Mouse (Mus musculus) layer of hippocampus, adult 11-12 months (tissue): ENCODE data around the gene AC161166.1.

Source experiments
- DNase-seq: peaks from one replicate; pipeline ENCODE4 v3.0.0; 2022; ENCODE audit warnings: low spot score

Gene AC161166.1

DNA sequence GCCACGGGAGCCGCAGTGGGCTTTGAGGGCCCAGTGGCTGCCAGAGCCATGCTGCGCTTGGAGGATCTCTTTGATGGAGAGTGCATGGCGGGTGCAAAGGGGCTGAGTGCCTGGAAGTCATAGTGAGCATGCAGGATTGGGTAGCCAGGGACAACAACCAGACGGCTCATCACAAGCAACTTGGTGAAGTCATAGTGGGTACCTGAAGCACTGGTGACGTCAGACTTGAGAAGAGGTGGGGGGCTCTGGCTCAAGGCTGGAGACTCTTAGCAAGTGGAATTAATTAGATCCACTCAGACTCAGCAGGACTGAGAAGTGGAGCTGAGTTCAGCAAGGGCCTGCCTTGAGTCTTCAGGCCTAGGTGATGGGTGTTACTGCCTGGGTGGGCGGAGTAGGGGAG, at the start of gene AC161166.1:
TSS of gene AC161166.1 (minus strand) at position 101 of the 400 bp plus-strand sequence.
- DNase-seq, result no peak

DNA sequence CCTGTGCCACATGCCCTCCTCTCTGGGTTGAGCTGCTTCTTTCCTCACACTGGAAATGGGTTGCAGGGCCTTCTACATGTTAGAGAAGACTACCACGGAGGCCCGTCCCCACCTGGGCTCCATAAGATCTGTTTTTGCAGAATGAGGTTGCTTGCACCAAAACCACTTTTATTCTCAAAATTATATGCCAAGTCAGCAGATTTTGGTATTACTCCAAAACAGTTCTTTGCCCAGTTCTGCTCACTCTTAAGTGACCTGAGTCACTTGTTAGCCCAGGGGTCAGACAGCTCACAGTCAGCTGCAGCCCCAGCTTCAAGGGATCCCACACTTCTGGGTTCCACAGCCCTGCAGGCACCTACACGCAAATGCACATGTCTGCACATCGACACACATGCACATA, 49.2 kb upstream of the AC161166.1 start:
- no peak for DNase-seq

DNA sequence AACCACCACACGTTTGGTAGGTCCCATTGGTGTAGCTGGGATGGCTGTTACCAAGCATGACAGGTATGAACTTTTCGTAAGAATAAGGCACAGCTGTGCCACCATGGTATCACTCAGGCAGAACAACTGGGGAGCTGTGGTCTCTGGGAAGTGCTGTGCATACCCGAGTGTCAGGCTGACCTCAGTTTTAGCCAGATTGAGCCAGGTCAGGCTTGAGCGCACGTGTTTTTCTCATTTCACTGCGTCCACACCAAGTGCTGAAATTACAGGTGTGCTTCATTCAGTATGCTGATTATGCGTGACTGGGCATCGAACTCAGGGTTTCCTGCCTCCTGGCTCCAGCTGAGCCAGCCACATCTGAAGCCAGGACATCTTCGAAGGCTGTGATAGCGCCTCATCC, 43.5 kb upstream of the AC161166.1 start:
- DNase-seq, result no peak

DNA sequence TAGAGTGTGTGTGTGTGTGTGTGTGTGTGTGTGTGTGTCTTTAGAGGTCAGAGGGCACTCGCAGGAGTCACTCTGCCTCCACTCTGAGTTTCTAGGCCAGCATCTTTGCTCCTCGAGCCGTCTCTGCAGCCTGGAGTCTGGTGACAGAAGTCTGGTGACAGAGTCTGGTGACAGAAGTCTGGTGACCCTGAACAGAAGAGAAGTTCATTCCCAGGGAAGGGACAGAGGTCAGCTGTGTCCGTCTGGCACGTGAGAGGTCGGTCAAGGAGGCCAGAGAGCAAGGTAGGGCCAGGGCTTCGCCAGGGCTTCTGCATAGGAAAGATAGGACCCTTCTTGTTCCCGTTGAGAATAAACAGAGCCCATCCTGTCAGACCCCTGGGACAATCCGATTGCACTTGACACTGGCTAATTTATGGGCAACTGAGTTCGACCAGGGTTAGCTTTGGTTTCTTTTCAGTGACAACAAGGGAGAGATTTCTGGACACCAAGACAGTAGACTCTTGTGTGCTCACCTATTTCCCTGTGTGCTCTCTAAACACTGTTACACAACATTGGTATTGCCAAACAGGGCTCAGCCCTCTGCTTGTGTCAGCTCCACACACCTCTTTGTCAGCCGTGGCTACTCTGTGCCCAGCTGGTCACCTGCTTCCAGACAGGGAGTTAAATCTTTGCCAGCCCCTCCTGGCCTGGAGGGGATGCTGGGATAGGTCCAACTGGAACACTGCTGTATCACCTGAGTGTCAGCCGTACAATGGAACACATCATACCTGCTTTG, 39.9 kb upstream of the AC161166.1 start:
- no peak for DNase-seq

DNA sequence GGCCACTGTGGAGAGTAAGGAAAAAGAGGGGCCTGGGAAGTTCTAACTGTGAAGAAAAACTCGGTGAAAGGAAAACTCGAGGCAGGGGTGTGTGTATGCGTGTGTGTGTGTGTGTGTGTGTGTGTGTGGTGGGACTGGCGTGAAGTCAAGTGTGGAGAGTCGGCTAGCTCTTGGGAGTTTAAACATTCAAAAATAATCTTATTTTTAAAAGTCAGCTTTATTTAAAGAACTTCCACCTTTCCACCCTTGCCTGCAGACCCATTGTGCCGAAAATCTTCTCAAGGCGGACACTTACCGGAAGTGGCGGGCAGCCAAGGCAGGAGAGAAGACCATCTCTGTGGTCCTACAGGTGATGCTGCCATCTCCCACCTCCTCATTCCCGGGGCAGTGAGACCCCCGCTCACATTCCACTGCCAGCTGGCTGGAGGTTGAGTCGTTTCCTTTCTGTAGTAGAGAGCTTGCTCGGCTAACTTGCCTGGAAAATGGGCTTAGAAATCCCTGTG, 35.3 kb upstream of the AC161166.1 start:
- no peak for DNase-seq

DNA sequence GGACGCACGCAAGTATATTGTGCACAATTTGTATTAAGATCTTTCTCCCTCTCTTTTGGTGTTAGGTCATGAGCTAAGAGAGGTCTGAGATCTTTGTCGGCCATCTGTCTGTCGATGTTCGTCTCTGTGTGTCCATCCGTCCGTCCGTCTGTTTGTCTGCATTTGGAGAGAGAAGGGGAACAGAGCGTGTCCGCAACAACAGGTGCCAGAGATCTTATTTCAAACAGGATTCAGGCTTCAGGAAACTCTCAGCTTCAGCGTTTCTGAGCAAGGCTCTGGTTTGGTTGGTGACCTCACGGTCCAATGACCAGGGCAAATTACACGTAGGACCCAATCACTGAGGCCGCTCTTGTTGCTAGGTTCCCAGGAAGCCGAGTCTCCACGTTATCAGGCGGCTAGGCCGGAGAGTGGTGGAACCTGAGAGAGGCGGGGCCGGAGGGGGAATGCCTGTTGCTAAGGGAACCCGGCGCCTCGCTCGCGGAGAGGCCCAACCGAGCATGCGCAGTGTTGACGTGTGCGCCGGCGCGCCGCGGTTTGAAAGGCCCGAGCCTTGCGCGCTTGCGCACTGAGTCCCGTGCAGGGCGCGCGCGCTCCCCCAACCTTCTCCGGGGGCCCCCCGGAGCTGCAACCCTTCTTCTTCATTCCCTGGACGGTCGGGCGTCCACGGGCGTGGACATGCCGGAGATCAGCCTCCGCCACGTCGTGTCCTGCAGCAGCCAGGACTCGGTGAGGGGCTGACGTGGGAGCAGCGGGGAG, 34.6 kb upstream of the AC161166.1 start:
- peak; percentile 99 for DNase-seq

DNA sequence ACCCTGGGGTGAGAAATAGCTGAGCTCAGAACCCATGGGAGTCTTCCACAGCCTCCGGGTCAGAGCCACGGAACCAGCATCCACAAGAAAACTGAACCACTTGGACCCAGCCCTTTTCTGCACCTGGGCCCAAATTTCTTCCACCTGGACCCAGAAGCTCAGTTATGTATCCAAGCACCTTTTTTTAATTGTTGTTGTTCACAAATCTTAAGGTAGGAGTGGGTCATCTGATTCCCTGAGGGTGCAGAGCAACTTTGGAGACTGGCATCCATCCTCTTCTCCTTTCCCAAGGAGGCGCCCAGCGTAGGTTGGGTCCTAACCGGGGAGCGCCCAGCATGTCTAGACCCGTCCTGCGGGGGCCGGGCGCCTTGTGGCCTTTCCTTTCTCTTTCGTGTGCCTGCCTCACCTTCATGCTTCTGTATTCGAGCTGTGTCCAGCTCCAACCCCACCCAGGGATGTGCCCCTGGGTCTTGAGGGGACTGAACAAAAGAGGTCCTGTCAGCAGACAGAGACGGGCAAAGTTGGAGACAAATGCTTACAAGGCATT, 33.9 kb upstream of the AC161166.1 start, which contains the start of the genes Pinlyp and Xrcc1:
TSS of gene Pinlyp (minus strand) at position 51 of the 547 bp plus-strand sequence.
TSS of gene Xrcc1 (plus strand) at position 222 of the 547 bp plus-strand sequence.
- DNase-seq, result peak; percentile 24

DNA sequence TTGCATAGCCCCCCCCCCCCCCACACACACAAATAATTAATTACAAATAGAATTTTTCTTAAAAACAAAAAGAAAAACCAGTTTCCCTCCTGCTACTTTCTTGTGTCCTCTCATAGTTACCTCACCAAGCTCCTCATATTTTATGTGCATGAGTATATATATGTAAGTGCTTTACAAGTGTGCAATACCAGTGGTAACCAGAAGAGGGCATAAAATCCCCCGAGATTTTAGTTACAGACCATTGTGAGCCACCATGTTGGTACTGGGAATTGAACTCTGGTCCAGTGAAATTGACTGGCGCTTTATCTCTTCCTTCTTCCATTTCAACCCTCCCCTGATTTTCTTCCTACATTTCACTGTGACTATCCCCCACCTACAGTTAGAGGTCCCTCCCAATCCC, 32.3 kb upstream of the AC161166.1 start:
- no peak for DNase-seq

DNA sequence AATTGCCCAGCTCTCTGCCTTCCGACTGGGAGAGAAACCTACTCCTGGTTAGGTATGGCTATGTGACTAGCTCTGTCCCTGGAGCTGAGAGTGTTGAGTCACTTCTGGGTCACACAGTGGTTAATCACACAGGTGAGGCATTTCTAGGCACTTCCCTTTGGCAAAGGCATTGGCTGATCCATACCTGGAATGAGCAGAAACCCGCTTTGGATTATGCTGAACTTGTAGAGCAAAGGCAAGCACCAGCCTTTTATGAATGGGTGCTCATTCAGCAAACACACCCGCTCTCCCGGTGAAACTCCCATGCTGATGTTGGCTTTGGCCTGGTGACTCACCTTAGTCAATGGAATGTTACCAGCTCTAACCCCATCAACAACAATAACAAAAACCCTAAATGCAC, 27.4 kb upstream of the AC161166.1 start:
- no peak for DNase-seq

DNA sequence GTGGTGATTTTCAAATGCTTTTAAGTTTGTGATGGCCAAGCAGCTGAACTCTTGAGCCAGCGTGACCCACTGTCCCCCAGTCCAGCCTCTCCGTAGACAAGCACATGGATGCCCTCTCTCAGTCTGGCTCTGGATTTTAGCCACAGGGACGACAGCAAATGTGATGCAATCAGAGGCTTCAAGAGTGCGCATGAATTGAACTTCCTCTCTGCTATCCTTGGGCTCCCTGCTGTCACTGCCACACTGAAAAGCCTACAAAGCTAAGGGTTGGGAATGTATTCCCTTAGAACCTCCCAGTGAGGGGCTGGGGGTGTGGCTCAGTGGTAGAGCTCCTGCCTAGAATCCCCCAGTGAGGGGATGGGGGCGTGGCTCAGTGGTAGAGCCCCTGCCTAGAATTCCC, 26.4 kb upstream of the AC161166.1 start:
- no peak for DNase-seq

DNA sequence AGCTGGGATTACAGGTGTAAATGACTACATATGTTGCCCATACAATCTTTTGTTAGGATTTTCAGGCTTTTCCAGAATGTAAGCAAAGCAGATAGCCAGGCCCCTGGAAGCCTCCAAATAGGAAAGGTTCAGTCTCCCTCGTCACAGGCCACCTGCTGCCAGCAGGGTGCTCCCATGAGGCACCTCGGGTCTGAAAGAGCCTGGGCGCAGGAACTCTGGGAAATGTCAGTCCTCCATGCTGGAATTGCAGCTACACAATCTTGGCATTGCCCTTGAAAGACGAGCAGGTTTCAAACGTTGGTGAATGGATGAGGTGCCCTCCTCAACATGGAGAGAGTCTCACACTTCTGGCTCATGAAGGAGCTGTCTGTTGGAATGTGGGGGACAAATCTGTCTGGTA, 25.9 kb upstream of the AC161166.1 start:
- no peak for DNase-seq

DNA sequence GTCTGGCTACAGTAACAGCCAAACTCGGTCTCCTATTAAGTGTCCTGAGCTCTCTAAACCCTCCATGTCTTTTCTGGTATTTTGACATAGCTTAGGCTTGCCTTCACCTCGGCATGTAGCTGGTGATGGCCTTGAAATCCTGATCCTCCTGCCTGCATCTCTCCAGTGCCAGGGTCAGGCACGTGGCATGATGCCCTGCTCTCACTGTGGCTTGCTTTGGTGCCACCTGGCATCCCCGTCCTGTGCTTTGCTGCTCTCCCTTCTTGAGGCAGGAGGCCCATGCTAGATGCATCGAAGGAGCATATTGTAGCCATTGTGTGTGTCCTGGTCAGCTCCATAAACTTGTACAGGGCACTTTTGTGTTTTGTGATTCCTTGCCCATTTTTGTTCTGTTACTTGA, 25.3 kb upstream of the AC161166.1 start:
- no peak for DNase-seq

DNA sequence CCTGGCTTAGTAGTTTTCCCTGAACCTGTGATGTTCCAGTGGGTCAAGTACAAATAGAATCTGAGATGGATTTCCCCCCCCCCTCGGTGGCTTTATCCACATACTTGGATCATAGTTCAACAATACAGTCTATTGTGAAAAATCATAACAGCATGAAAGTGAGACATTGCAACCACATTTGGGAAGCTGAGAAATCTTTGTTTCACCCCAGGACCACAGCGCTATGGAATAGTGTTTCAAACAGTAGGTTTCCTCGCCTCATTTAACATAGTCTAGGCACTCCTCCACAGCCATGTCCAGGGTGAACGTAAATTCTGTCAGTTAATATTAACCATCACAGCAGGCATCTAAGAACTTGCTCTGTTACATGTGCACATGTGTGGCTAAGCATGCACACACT, 24.8 kb upstream of the AC161166.1 start:
- no peak for DNase-seq

DNA sequence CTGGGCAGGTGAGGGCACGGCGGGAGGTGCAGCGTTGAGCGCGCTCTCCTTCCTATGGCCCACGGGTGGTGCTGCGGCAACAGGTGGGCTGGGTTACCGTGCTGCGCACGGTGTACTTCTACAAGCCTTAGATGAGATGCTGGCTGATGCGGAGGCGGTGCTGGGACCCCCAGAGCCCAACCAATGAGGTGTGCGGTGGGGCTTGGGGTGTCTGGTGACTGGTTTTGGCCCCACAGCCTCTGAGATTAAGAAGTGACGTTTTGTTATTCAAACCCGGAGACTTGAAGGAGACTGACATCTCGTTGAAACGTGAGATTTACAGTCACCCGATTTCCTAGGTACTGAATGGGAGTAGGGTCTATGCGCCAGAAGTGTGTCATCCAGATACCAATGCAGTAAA, 22.0 kb upstream of the AC161166.1 start:
- DNase-seq, result no peak

DNA sequence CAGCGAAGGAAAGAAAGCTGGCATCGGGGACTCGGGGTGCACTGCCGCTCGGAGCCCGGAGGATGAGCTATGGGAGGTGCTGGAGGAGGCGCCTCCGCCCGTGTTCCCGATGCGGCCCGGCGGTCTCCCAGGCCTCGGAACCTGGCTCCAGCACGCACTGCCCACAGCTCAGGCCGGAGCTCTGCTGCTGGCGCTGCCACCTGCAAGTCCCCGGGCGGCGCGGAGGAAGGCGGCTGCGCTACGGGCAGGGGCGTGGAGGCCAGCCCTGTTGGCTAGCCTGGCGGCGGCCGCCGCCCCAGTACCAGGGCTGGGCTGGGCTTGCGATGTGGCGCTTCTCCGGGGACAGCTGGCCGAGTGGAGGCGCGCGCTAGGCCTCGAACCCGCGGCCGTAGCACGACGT, 21.6 kb upstream of the AC161166.1 start:
- DNase-seq, result no peak

DNA sequence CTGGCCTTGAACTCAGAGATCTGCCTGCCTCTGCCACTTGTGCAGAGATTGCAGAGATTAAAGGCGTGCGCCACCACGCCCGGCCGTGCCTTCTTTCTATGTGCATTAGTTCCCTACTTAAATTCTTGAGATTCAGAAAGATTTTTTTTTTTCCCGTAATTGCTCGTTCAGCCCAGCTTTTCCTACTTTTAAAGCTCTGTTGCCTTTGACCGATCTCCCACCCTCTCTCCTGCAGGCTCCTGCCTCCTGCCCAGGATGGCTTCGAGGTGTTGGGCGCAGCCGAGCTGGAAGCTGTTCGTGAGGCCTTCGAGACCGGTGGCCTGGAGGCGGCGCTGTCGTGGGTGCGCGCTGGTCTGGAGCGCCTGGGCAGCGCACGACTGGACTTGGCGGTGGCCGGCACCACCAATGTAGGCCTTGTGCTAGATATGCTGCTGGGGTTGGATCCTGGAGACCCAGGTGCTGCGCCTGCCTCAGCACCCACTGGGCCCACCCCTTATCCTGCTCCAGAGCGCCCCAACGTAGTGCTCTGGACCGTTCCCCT, 20.8 kb upstream of the AC161166.1 start:
- no peak for DNase-seq

DNA sequence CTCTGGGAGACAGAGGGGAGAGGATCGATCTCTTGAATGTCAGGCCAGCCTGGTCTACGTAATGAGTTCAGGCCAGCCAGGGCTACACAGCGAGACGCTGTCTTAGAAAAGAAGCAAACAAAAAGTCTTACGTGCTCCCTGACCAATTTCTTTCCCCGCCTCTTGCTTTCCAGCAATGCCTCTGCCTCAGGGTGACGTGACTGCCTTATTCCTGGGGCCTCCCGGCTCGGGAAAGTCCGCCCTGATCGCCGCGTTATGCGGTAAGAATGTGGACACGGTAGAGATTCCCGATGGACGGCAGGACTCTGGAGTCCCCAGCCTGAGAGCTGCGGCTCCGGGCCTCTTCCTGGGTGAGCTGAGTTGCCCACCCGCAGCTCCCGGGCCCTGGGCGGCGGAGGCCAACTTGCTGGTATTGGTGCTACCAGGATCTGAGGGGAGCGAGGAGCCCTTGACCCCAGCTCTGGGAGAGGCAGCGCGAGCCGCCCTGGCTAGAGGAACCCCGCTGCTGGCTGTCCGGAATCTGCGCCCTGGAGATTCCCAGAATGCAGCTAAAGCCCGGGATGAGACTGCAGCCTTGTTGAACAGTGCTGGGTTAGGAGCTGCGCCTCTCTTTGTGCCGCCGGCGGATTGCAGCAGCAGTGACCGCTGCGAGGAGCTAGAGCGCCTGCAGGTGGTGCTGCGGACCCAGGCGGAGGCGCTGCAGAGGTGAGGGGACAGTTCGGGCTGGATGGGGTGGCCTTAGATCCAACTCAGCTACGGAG, 19.1 kb upstream of the AC161166.1 start:
- peak; percentile 79 for DNase-seq

DNA sequence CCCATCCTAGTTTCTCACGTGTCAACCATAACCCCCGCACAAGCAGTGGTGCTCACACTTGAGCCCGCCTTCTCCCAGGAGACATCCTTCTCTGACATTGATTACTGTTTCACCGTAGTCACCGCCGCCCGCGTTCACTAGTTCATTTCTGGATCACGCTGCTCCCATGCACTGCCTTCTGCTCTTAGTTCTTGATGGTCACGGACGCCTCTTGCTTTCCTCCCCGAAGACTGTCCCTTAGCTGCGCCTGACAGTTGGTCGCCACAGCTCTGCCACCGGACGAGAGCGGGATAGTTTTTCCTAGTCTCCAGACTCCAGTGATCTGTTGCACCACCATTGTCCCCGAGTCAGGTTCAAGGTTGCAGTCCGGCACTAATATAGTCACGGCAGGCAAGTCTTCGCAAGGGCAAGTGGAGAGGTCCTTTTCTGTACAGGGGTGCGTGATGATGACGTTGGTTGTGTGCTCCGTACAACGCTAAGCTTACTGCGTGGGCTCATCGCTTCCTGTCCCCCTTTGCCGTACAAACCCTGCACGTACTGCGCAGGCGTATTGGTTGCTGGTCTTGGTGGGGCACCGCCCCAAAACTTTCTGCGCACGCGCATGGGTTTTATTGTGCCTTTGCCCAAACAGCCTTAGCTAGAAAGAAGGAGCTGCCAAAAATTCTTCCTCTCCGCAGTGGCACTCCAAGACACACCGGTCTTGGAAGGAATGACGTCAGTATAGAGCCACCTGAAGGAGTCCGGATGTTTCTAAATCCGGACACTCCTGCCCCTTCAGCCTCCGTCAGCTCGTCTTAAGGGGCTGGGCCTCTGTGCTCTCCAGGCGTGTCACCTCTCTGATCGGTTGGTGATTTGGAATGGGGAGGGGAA, 18.0 kb upstream of the AC161166.1 start, which contains the start of gene Irgq:
TSS of gene Irgq (plus strand) at position 628 of the 870 bp plus-strand sequence.
- peak; percentile 99 for DNase-seq

DNA sequence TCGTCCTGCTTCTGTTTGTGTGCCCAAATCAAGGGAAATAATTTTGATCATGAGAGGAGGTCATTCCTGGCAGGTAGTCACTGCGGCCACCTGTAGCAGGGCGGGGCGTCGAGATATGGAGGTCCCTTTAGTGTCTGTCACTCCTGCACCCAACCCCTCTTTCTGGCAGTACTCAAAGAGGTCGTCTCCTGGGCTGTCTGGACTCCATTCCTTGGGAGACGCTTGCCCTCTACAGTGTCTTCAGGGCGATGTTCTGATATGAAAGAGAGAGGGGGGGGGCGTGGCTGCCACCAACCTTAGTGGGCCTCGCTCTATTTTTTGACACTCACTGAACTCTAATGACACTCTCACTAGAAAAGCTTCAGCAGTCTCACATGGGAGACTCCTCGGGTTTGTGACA, 17.3 kb upstream of the AC161166.1 start:
- no peak for DNase-seq

DNA sequence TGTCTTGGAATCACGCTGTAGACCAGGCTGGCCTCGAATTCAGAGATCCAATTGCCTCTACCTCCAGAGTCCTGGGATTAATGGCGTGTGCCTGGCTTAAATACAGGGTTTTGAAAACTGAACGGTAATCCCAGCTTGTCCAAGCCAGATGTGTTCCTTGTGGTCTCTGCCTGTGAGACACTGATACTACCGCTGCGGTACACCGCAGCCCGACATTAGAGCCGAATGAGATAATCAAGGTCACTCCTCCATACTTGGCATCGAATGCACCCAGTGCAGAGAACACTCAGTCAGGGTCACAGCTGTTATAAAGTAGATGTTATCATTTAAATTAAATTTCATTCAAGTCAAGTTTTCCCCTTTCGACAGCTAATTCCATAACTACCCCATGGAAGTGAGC, 16.6 kb upstream of the AC161166.1 start:
- no peak for DNase-seq
